Mouse (Mus musculus) kidney, adult 2 months (tissue): ENCODE measurements around the gene Adh5.

Source experiments
- CTCF ChIP-seq: fragments of 200-500 bp; conservative IDR thresholded peaks from 2 replicates; pipeline ENCODE4 v1.5.1; 2011; ENCODE audit warnings: low read depth, mild to moderate bottlenecking, control low read depth, low read length, moderate library complexity, mixed read lengths; ENCODE audit not compliant: insufficient read depth, insufficient read length
- POLR2A ChIP-seq: fragments of 200-500 bp; IDR thresholded peaks from one replicate; pipeline ENCODE4 v1.6.1; 2011; ENCODE audit warnings: low read depth, low read length, control low read depth

- TF ChIP-seq POLR2A (no peak), CTCF (no peak)
These were observed 19.2 kb upstream of the Adh5 start for GRCm38 (mm10) chr3:138423664-138424063.
